Mouse (Mus musculus): Measurements from ENCODE around the gene Nsf. TPM values are rescaled to one million over a fixed set of nuclear protein-coding genes. Genes with fewer than 3 reads are reported as not detected.

Gene Nsf
- polyA plus RNA-seq, 2 experiments from 2014 or later, result 69.0 to 94.8 TPM

DNA sequence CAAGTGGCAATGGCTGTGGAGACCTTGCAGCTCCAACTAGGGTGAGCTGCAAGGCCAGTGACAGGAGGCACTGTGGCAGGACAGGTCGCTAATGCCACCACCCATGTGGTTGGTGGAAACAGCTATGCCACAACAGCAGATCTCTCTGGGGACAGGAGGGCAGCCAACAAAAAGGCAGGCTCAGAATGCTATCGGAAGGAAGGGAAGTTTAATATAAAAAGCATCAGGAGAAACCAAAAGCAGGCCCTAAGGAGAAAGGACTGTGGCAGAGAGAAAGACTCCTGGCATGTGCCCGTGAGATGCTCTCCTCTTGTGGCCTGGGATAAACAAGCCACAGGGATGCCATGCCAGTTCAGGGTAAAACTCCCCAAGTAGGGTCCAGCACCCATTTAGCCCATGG is 122.1 kb downstream of the Nsf start:
- no peak for ATAC-seq

DNA sequence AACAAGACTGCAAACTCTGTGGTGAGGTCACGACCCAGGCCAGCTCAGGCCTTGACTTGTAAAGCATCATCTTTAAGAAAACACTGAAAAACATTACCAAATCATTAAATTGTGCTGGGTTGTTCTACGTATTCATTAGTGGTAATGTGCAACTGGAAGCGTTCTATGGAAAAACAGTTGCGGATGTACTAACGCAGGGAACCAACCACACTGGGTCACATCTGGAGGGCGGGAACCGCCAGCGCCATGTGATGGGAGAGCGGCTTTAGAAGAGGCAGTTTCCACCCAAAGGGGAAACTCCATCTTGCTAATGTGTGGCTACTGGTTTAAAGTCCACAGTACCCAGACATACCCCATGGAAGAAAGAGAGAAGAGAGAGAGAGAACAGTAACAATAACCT is 123.4 kb downstream of the Nsf start:
- ATAC-seq, result no peak

DNA sequence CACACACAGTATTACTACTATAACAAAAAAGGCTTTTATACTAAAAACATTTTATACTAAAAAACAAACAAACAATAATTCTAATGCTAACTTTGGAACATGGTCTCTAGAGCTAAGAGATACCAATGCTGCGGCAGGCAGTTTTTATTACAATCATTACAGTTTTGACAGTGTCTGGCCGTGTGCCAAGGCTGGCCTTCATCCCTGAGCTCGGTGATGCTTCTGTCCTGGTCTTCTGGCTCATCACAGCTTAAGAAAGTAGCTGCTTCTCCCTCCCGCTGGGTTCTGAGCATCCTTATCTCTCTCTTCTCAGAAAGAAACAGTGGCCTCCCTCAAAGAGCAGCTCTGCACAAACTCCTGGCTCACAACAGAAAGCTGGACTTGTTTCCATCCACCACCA is 123.9 kb downstream of the Nsf start:
- ATAC-seq, result no peak

DNA sequence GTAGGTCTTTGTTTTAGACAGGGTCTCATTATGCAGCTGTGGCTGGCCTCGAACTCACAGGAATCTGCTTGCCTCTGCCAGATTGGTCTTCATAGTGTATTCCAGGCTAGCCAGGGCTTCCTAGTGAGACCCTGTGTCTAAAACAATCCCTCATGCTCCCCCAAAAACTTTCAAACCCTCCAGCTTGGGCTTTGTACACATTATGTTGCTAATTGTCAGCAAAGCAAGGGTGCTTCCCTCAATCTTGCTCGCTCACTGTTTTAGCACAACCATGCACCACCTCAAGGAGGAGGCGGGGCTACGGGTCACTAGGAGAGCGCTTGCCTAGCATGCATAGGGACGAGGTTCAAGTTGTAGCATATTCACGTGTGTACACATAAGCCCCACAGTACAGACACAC is 125.0 kb downstream of the Nsf start:
- ATAC-seq, result no peak

DNA sequence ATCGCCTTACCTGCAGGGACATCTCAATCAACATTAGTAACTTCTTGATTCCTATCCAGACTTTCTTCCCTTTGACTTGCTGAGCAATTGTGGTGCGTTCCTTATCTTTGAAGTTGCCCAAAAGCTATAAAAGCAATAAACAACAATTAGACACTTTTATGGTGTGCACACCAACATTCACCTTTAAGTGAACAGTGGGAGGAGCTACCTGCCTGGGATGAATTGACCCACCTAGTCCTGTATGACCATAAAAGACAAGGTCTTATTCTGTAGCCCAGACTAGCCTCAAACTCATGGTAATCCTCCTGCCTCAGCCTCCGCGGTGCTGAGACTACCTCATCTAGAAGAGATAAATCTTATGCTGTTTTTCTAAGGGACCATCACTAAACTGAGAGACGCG is 126.7 kb downstream of the Nsf start:
- ATAC-seq, result no peak

DNA sequence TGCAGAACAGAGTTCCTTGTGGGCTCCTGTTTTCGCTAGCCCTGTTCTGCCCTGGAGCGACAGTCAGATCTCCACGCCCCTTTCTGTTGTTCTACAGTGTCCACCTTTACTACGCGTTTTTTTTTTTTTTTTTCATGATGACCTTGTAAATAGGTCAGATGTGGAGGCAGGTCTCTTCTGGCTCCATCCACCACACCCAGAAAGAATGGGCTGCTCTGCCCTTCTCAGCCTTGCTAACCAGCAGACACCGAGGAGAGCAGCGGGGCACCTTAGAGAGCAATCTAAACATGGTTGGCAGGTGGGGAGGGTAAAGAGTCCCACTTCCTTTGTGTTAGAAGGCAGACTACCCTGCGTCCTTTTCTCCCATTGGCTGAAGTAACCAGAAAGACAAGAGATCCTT is 137.1 kb downstream of the Nsf start:
- ATAC-seq, result no peak

DNA sequence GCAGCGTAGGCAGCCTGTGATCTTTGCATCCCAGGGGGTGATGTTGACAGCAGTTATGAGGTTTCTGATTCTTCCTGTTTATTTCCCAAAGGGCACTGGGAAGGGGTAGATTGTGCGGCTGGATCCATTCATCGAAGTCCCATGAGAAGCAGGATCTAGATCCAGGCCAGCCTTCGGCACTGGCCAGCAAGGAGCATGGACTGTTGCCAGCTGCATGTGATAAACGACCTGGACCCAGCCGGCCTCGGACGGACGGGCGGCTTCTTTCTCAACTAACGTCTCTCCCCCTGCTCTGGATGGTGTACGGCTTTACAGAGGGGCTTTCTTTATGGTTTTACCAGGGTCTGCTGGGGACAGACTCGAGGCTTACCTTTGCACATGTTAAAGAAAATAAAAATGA is 137.9 kb downstream of the Nsf start:
- no peak for ATAC-seq

DNA sequence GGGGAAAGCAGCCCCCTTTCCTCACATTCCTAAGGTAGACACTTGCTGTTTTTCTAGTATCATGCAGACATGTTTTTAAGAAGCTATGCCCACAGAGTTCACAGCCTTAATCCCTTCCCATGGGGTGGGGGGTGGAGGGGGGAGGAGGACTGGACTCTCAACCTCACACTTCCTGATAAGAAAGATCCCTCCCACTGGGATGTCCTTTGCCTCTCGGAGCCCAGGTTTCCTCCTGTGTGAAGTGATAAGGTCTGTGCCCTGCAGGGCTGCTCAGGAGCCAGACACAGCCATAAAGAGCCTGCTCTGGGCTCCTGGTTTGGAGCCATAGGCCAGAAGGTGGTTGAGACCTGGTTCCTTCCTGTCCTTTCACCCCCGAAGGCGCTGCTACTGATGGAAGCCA is 139.0 kb downstream of the Nsf start:
- no peak for ATAC-seq

DNA sequence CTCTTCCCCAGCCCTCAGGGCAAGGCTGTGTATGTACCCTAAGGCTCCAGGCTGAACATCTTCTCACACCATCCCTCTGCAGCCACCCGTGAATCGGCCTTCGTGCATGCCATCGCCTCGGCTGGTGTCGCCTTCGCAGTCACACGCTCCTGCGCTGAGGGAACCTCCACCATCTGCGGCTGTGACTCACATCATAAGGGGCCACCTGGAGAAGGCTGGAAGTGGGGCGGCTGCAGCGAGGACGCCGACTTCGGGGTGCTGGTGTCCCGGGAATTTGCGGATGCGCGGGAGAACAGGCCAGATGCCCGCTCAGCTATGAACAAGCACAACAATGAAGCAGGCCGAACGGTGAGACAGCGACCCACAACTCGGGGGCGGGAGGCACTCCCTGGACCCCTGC is 142.6 kb downstream of the Nsf start:
- ATAC-seq, result no peak

DNA sequence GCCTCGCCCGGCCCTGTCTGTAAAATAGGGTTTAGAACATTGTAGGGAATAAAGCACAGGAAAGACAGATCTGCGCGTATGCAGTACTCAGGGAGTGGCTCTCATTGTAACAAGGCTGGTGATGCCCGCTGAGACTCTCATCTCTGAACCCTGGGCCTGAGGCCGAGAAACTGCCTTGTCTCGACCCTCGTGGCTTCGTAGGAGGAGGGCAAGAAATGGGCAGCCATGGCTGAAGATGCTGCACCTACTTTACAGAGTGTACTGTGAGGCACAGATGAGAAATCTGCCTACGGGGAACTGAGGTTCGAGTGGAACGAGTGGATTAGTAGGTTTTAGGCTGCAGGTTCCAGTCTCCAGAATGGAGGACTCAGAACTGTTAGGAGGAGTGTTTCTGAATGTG is 143.2 kb downstream of the Nsf start:
- no peak for ATAC-seq

DNA sequence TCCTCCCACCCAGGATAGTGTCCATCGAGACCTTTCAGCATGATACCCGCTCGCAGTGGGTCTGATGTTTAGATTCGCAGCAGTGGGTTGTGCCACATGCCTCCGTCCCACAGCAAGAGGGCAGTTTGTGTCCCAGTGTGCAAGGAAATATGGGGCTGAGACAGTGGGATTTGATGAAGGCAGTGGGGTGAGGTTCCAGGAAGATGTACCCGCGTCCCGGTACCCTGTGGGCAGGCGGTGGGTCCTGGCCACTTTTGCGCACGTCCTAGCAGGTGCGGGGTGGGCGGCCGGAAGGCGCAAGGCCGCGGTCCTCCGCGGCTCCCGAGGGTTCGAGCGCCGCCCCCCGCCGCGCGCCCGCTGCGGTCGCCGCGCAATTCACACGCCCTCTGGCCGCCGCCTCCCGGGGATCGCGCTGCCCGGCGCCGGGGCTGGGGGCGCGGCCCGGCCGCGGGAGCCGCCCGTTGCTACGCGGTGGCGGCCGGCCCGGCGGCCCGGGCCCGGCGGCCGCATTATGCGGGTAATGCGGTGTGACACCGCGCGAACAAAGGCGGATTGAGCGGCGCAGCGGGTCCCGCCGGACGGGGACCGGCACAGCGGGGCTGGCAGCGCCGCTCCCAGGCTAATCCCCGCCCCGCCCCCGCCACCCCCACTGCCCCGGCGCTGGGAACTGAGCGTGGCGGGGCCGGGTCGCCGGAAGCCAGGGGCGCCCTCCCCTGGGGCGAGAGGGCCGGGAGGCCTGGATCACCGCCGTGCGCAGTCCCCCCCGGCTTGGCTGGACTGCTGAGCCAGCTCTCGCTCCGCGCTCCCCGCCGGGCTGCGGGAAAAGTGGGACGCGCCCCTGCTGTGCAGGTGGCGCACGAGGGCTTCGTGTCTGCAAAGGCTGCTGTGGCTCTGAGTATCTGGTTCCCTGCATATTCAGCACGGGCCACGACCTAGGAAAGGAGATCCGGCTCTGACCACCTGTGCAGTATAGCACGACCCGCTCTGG is 144.0 kb downstream of the Nsf start:
- no peak for ATAC-seq

DNA sequence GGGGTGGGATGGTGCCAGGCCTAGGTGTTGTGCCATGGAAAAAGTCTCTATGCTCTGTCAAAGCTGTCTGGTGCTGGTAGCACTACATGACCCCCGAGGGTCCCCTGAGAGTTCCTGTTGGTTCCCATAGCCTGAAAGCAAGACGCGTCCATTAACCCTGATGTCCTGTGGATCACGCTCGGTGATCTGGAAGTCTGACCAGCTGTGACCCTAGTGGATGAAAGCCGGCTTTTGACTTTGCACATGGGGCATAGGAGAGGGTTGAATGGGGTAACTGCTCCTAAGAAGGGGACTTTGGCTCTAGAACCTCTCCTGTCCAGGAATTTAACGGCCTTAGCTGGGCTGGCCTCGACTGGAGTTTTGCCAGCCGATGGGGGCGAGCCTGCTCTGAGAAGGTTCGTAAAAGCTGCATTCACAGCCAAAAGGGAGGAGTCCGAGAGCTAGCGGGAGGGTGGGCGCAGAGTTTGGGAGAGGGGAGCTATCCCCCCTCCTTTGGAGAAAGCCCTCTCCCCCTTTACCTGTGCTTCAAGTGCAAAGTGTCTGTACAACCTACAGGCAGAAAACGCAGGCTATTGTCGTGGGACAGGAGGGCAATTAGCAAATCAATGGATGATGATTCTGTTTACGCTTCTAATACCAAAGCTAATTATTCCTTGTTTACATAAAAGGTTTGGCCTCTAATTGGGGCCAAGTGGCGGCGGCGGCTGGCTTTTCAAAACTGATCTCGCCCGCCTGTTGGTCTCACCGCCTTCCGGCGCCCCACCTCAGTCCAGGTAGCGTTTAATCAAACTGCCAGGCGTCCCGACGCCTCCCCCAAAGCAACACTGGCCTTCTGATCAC is 144.9 kb downstream of the Nsf start:
- ATAC-seq, result no peak

DNA sequence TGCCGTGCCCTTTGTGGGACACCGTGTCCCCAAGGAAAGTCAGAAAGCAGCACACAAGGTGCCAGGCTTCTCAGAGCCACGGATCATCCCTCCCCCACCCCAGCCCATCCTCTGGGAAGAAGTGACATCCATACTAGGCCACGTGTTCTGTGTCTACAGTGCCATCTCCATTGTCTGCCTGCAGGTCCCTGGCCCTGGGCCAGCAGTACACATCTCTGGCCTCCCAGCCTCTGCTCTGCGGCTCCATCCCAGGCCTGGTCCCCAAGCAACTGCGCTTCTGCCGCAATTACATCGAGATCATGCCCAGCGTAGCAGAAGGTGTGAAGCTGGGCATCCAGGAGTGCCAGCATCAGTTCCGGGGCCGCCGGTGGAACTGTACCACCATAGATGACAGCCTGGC is 145.9 kb downstream of the Nsf start:
- ATAC-seq, result no peak

DNA sequence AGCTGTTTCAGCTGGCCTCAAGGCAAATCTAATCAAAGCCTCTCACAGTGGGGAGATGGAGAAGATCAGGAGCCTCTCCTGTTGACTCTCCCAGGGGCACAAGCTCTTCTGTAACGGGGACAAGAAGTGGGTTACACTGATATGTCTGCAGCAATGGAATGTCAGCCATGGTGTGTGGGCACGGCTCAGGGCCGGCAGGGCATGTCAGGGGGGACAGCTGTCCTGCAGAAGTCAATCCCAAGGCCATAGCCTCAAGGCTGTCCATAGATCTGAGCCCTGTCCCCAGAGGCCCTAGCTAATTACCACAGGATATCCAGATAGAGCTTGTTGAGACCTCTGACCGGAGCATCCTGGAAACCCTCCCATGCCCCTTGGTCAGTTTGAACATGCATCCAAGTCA is 149.1 kb downstream of the Nsf start:
- no peak for ATAC-seq

DNA sequence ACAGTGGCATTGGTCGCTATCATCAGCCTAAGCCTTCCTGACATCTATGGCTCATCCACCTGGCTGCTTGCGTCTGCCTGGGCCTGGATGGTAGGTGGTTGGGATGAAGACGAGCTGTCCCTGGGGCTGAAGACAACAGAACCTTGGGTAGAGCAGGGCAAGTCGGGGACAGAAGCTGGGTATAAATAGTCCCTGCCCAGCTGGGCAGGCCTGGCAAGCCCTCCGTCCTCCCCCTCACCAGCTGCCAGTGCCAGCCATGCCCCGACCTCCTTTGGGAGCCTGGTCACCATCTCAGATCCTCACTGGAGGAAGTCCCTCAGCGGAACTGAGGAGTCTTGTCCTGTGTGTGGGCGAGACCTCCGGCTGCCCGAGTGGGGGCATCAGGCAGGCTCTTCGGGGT is 149.7 kb downstream of the Nsf start:
- ATAC-seq, result no peak

DNA sequence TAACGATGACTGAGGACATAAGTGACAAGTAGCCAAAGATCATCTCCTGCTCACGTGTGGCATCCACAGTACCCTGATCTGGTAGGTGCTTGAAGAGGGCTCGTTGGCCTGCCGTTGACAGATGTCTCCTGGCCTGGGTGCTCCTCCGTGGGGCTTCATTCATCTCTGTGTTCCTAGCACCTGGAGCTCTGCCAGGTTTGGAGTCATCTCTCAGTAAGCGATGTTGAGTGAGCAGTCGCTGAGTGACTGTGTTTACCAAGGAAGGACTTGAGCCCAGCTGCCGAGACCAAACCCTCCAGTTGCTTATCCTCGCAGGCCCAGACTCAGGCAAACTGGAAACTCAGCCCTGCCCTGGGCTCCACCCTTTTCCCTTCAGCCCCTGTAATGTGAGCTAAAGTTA is 152.7 kb downstream of the Nsf start:
- no peak for ATAC-seq

DNA sequence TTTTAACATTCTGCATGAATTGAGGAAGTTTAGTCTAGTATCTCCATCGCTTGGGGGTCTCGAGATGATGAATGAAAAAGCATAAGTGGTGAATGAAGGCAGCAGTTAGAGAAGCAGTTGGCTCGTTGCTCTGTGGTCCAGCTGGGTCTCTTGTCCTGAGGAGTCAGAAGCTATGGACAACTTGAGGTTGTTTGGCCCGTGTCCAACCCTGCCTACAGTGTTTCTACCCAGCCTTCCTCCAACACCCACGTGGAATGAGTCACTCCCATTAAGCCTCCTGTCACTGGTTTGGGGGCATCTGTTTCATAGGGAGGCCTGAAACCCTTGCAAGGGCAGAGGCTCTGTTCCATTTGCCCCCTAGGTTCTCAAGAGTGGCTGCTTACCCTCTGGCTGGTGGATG is 163.9 kb downstream of the Nsf start:
- ATAC-seq, result no peak

DNA sequence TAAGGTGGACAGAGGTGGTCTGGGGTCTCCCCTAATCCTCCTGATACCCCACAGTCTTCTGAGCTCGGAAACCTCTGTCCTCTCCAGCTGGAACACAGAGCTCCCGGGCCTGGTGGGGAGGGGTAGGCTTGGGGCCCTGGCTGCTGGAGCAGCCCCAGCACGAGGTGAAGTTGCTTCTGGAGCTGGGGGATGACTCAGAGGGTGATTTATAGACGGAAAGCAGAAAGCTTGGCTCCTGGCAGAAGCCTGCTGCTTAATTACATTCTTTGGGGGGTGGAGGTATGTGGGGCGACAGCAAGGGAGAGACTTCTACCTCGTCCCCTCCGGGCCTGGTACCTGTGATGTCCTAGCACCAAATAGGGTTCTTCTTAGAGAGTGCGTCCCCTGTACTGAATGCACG is 173.7 kb downstream of the Nsf start:
- no peak for ATAC-seq

DNA sequence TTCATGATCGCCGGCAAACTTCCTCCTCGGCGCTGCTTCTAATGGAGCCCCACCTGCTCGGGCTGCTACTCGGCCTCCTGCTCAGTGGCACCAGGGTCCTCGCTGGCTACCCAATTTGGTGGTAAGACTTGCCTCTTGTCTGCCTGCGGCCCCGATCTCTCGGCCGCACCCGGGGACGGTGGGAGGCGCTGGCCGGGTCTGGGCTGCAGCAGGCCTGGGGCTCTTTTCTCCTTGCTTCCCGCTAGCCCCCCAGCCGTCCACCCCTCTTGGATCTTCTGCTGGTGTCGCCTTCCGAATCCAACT is 179.7 kb downstream of the Nsf start:
- ATAC-seq, result no peak

DNA sequence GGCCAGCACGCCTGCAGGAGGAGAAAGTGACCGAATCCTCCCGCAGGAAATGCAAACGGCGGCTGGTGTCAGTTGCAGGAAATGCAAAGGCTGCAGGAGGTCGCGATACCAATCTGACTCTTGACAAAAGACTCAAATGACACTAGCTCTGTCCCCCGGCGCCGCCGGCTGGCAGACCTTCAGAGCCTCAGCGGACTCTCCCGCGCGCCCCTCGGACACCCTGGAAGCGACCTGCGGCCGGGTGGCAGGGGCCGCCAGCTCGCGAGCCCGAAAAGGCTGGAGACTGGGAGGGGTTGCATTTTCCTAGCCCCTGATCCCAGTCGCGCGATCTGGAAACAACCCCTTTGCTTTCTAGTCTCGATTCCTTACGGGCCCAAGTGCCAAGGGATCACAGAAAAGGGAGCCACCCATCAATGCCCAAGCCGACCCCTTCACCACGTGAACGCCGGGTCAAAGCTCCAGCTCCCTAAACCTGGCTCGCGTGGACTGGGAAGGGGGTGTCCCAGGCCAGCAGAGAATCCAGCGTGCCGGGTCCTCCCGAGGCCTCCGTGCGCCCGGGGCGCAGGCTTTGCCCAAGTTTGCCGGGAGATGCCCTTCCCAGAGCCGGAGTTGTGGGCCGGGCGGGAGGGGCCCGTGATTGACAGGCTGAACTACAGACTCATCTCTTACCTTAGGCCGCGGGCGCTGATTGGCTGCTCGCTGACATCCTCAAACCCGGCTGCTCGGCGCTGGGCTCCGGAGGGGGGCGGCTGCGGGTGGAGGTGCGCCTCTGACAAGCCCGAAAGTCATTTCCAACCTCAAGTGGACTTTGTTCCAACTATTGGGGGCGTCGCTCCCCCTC is 180.2 kb downstream of the Nsf start, which contains the start of gene Wnt3:
TSS of gene Wnt3 (plus strand) at position 764 of the 841 bp plus-strand sequence.
- peak; percentile 59 for ATAC-seq

DNA sequence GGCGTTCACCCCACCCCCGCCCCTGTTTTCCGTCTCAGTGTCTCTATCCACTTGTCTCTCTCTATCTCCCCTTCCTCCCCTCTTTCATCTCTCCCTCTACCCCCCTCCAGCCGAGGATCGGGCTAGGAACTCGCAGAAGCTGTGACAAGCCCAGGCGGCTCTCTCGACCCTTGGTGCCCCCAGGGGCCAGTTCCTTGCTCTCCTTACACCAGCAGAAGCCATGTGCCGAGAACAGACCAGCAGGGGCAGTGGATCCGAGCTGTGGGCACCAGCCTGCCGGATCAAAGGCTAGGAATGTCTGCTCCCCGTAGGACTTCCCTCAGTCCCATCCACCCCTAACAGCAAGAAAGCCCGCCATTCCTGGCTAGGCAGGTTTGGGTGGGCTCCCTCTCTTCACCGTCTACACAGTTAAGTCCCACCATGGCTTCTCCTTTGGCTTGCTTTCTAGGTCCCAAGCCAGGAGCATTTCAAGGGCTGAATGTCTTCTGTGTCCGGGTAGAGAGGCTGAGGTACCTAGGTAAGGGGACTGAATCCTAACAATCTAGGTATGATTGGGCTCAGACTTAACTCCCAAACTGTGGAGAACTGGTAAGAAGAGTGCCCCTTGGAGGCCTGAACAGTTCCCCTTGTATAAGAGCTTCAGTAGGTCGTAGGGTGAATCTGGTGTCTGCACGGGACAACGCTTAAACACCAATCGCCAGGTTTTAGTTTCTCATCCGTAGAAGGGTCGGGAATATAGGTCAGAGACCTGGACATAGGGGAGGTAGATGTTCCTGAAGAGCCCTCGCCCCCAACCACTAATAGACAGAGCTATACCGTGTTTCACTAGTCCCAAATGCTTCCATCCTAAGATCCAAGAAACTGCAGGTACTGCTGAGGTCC is 181.1 kb downstream of the Nsf start:
- no peak for ATAC-seq
